Mouse (Mus musculus) CH12.LX (cell line): ENCODE measurements around the gene Rgs7. TPM values are rescaled to one million over a fixed set of nuclear protein-coding genes. Genes with fewer than 3 reads are reported as not detected.

Experiments used
- DNase-seq: peaks from one replicate; pipeline ENCODE4 v3.0.0-alpha.2; 2013; ENCODE audit errors: extremely low read depth
- H3K27ac ChIP-seq: 2 replicates; pipeline ENCODE4 v1.5.1; 2012; ENCODE audit warnings: low read depth, mild to moderate bottlenecking, control low read depth, moderate library complexity; ENCODE audit not compliant: insufficient read depth
- H3K27me3 ChIP-seq: replicated peaks from 2 replicates; pipeline ENCODE3; 2012; ENCODE audit warnings: inconsistent platforms
- H3K36me3 ChIP-seq, 2 experiments: replicated peaks in 1 of 2; 2 replicates each; pipeline versions ENCODE3 to v1.6.1; 2012; ENCODE audit warnings: inconsistent platforms in 1 of 2, low read length in 1 of 2, mild to moderate bottlenecking in 1 of 2, mixed read lengths in 1 of 2, moderate library complexity in 1 of 2; ENCODE audit not compliant: control insufficient read depth in 1 of 2, insufficient read depth in 1 of 2
- H3K4me1 ChIP-seq, 2 experiments: 2 replicates each; pipeline ENCODE4 v1.6.1; 2012; ENCODE audit warnings: inconsistent platforms in 1 of 2, moderate library complexity in 1 of 2; ENCODE audit not compliant: insufficient read depth in 2 of 2, control insufficient read depth in 1 of 2
- H3K4me2 ChIP-seq: 2 replicates; pipeline ENCODE4 v1.6.1; 2012; ENCODE audit warnings: low read depth, mild to moderate bottlenecking, control low read depth; ENCODE audit not compliant: poor library complexity, insufficient read depth, severe bottlenecking
- H3K4me3 ChIP-seq, 3 experiments: fragments of 150-350 bp in 1 of 3; sonication (generic) in 1 of 3; replicated peaks in 1 of 3; 2 replicates each; pipeline versions ENCODE3 to v1.5.1; 2011 to 2012; ENCODE audit warnings: low read depth in 2 of 3, low read length in 2 of 3, mild to moderate bottlenecking in 2 of 3, moderate library complexity in 2 of 3, control low read depth in 1 of 3, improper control_type of control experiment in 1 of 3, inconsistent platforms in 1 of 3, mixed read lengths in 1 of 3; ENCODE audit not compliant: poor library complexity in 1 of 3
- H3K79me2 ChIP-seq: replicated peaks from 2 replicates; pipeline ENCODE4 v1.6.1; 2012; ENCODE audit warnings: mild to moderate bottlenecking, moderate library complexity; ENCODE audit not compliant: control insufficient read depth, poor library complexity, insufficient read depth, severe bottlenecking; ENCODE audit errors: extremely low read depth
- H3K9ac ChIP-seq: 2 replicates; pipeline ENCODE4 v1.6.1; 2012; ENCODE audit warnings: low read depth, mild to moderate bottlenecking, control low read depth, moderate library complexity; ENCODE audit not compliant: insufficient read depth
- H3K9me3 ChIP-seq: replicated peaks from 2 replicates; pipeline ENCODE3; 2012; ENCODE audit warnings: low read length, inconsistent platforms, mixed read lengths
- CHD1 ChIP-seq: IDR thresholded peaks from 2 replicates; pipeline ENCODE4 v1.6.1; 2012; ENCODE audit warnings: low read depth, low read length, improper control_type of control experiment, inconsistent platforms
- EP300 ChIP-seq: IDR thresholded peaks from 2 replicates; pipeline ENCODE4 v1.6.1; 2011; ENCODE audit warnings: low read length, improper control_type of control experiment
- ETS1 ChIP-seq: conservative IDR thresholded peaks from 2 replicates; pipeline ENCODE4 v1.6.1; 2012; ENCODE audit warnings: low read depth, mild to moderate bottlenecking, inconsistent platforms, low read length, improper control_type of control experiment, moderate library complexity
- IRF4 ChIP-seq: IDR thresholded peaks from 2 replicates; pipeline ENCODE4 v1.6.1; 2014; ENCODE audit warnings: low read depth, mild to moderate bottlenecking, inconsistent platforms, low read length, improper control_type of control experiment
- JUN ChIP-seq: IDR thresholded peaks from 2 replicates; pipeline ENCODE4 v1.6.1; 2011; ENCODE audit warnings: low read depth, mild to moderate bottlenecking, low read length, improper control_type of control experiment, moderate library complexity; ENCODE audit not compliant: insufficient read depth
- JUND ChIP-seq: conservative IDR thresholded peaks from 2 replicates; pipeline ENCODE4 v1.6.1; 2011; ENCODE audit warnings: low read depth, low read length, improper control_type of control experiment
- KAT2A ChIP-seq: IDR thresholded peaks from 2 replicates; pipeline ENCODE4 v1.6.1; 2012; ENCODE audit warnings: low read length, improper control_type of control experiment, inconsistent platforms; ENCODE audit not compliant: insufficient replicate concordance
- MXI1 ChIP-seq: IDR thresholded peaks from 2 replicates; pipeline ENCODE4 v1.6.1; 2011; ENCODE audit warnings: mild to moderate bottlenecking, low read depth, low read length, improper control_type of control experiment
- MYC ChIP-seq: IDR thresholded peaks from 2 replicates; pipeline ENCODE4 v1.6.1; 2011; ENCODE audit warnings: low read depth, mild to moderate bottlenecking, improper control_type of control experiment, low read length
- NELFE ChIP-seq: IDR thresholded peaks from 2 replicates; pipeline ENCODE4 v1.6.1; 2011; ENCODE audit warnings: low read depth, low read length, improper control_type of control experiment
- NRF1 ChIP-seq: IDR thresholded peaks from 2 replicates; pipeline ENCODE4 v1.6.1; 2014; ENCODE audit warnings: low read depth, mild to moderate bottlenecking, inconsistent platforms, low read length, improper control_type of control experiment, moderate library complexity
- PAX5 ChIP-seq: IDR thresholded peaks from 2 replicates; pipeline ENCODE4 v1.6.1; 2012; ENCODE audit warnings: low read length, inconsistent platforms, mixed read lengths
- POLR2A ChIP-seq: IDR thresholded peaks from 2 replicates; pipeline ENCODE4 v1.6.1; 2011; ENCODE audit warnings: low read depth, mild to moderate bottlenecking, improper control_type of control experiment, low read length
- POLR2AphosphoS2 ChIP-seq: IDR thresholded peaks from 2 replicates; pipeline ENCODE4 v1.6.1; 2011; ENCODE audit warnings: low read depth, low read length, improper control_type of control experiment
- SMC3 ChIP-seq: IDR thresholded peaks from 2 replicates; pipeline ENCODE4 v1.6.1; 2011; ENCODE audit warnings: low read depth, low read length, improper control_type of control experiment
- TBP ChIP-seq: conservative IDR thresholded peaks from 2 replicates; pipeline ENCODE4 v1.6.1; 2011; ENCODE audit warnings: low read depth, low read length, improper control_type of control experiment
- TCF12 ChIP-seq: IDR thresholded peaks from 2 replicates; pipeline ENCODE4 v1.6.1; 2014; ENCODE audit warnings: low read depth, mild to moderate bottlenecking, inconsistent platforms, low read length, improper control_type of control experiment
- USF1 ChIP-seq: IDR thresholded peaks from 2 replicates; pipeline ENCODE4 v1.6.1; 2014; ENCODE audit warnings: low read depth, mild to moderate bottlenecking, inconsistent platforms, low read length, improper control_type of control experiment
- USF2 ChIP-seq: conservative IDR thresholded peaks from 2 replicates; pipeline ENCODE4 v1.6.1; 2011; ENCODE audit warnings: low read depth, low read length, improper control_type of control experiment
- ZC3H11A ChIP-seq: IDR thresholded peaks from 2 replicates; pipeline ENCODE4 v1.6.1; 2012; ENCODE audit warnings: low read depth, mild to moderate bottlenecking, inconsistent platforms, low read length, improper control_type of control experiment
- ZMIZ1 ChIP-seq: IDR thresholded peaks from 2 replicates; pipeline ENCODE4 v1.6.1; 2012; ENCODE audit warnings: low read depth, mild to moderate bottlenecking, inconsistent platforms, low read length, improper control_type of control experiment
- dilution Hi-C: fragments of 300-500 bp; cut with MboI; formaldehyde crosslinking; loops from 2 replicates; pipeline ENCODE4 v1.14.3; 2020; ENCODE audit warnings: low sequenced_read_pairs; ENCODE audit not compliant: extremely low pct_unique_long_range_greater_than_20kb, extremely low pct_ligation_motif_present
- in situ Hi-C: fragments of 300-500 bp; cut with MboI; formaldehyde crosslinking; loops from 3 replicates; pipeline ENCODE4 v1.14.3; 2019; ENCODE audit warnings: low sequenced_read_pairs, low pct_ligation_motif_present, low pct_unique_long_range_greater_than_20kb, mixed read lengths
- polyA plus RNA-seq: library from polyadenylated mRNA; unstranded; fragments of >175 nt; gene quantifications from 2 replicates; pipeline ENCODE4 v1.2.1, GENCODE M21; 2012; ENCODE audit warnings: low read depth; ENCODE audit not compliant: insufficient read length
- total RNA-seq, 2 experiments: library from RNA; depleted of rRNA; stranded (reverse); fragments of 300-350 nt in 1 of 2; fragments of >200 nt in 1 of 2; gene quantifications; 2 replicates each; pipeline ENCODE4 v1.2.3; 2012 to 2014

The Rgs7 gene
- total and polyA plus RNA-seq, 3 experiments, result 0.04 to 0.30 (median 0.09) TPM

GRCm38 (mm10) chr1:175296906-175297305 lies 195.4 kb downstream of the Rgs7 start:
- Histone ChIP-seq H3K27me3 (no peaks in the 10 kb centered on the region), H3K79me2 (no peaks in the 10 kb centered on the region), H3K36me3 (no peaks in the 10 kb centered on the region), H3K27ac (no peak overlapping the region), H3K4me1 (no peaks in the 10 kb centered on the region), H3K4me2 (no peak overlapping the region), H3K9me3 (no peaks in the 10 kb centered on the region), H3K4me3 (no peak overlapping the region), H3K9ac (no peak overlapping the region)
- no peak for TF ChIP-seq TCF12
- TF ChIP-seq MXI1, result no peak
- no peak for TF ChIP-seq JUN
- no peak for TF ChIP-seq POLR2AphosphoS2
- TF ChIP-seq PAX5, result no peak
- no peak for TF ChIP-seq USF1
- no peak for TF ChIP-seq CHD1
- no peak for TF ChIP-seq JUND
- dilution Hi-C loops (no loop called here), in situ Hi-C loops (no loop called here)
- no peak for DNase-seq

- Histone ChIP-seq H3K27ac (no peak overlapping the region), H3K79me2 (no peaks in the 10 kb centered on the region), H3K36me3 (no peaks in the 10 kb centered on the region), H3K9ac (no peak overlapping the region), H3K27me3 (no peaks in the 10 kb centered on the region), H3K4me1 (no peaks in the 10 kb centered on the region), H3K4me3 (no peak overlapping the region), H3K4me2 (no peak overlapping the region), H3K9me3 (no peaks in the 10 kb centered on the region)
- in situ Hi-C loops (no loop called here), dilution Hi-C loops (no loop called here)
- TF ChIP-seq SMC3 (no peak), ETS1 (no peak), MYC (no peak), PAX5 (no peak), TBP (no peak), IRF4 (no peak), ZC3H11A (no peak), USF2 (no peak), NRF1 (no peak), TCF12 (no peak), NELFE (no peak), POLR2A (no peak), EP300 (no peak), ZMIZ1 (no peak), POLR2AphosphoS2 (no peak), KAT2A (no peak)
- DNase-seq, result no peak
These were observed 202.2 kb downstream of the Rgs7 start for GRCm38 (mm10) chr1:175290072-175290471.
